Mouse (Mus musculus) forebrain, embryonic 10.5 days (tissue): ENCODE data around the gene Dock3. TPM values are rescaled to one million over a fixed set of nuclear protein-coding genes. Genes with fewer than 3 reads are reported as not detected.
"Not testable (repeated sequence)": the region's sequence is repeated elsewhere in the genome, so short reads cannot be mapped to it uniquely, and the experiment has no call there.

Source experiments
- DNase-seq: peaks from one replicate; pipeline ENCODE4 v3.0.0-alpha.2; 2017; ENCODE audit warnings: low spot score; ENCODE audit errors: extremely low spot score
- H3K27ac ChIP-seq: fragments of 300-500 bp; sonication (generic); 2 replicates; pipeline ENCODE4 v1.5.1; 2016; ENCODE audit warnings: mild to moderate bottlenecking
- H3K27me3 ChIP-seq: fragments of 300-500 bp; sonication (generic); 2 replicates; pipeline ENCODE4 v1.6.1; 2016; ENCODE audit warnings: mild to moderate bottlenecking; ENCODE audit not compliant: poor library complexity, severe bottlenecking
- H3K36me3 ChIP-seq: fragments of 300-500 bp; sonication (generic); replicated peaks from 2 replicates; pipeline ENCODE4 v1.6.1; 2016; ENCODE audit warnings: mild to moderate bottlenecking, moderate library complexity
- H3K4me1 ChIP-seq: fragments of 300-500 bp; sonication (generic); 2 replicates; pipeline ENCODE4 v1.6.1; 2016
- H3K4me3 ChIP-seq: fragments of 300-500 bp; sonication (generic); 2 replicates; pipeline ENCODE4 v1.5.1; 2016; ENCODE audit warnings: mild to moderate bottlenecking, moderate library complexity
- H3K9me3 ChIP-seq: fragments of 300-500 bp; sonication (generic); 2 replicates; pipeline ENCODE4 v1.6.1; 2016; ENCODE audit warnings: mild to moderate bottlenecking, moderate library complexity
- WGBS: fragments of 180-500 bp; shearing (Covaris S2); methylation state at CpG from one replicate; pipeline ENCODE4 v1.1.7; 2016; 5-methylcytosine and 5-hydroxymethylcytosine counted together
- polyA plus RNA-seq: library from polyadenylated mRNA; unstranded; fragments of >200 nt; fragmentation: Nextera tagmentation; extraction: Ambion mirVana; gene quantifications from 2 replicates; pipeline ENCODE4 v1.2.1, GENCODE M21; 2016

Gene Dock3
- polyA plus RNA-seq, 1 experiment from 2014 or later, result 4.4 TPM

DNA sequence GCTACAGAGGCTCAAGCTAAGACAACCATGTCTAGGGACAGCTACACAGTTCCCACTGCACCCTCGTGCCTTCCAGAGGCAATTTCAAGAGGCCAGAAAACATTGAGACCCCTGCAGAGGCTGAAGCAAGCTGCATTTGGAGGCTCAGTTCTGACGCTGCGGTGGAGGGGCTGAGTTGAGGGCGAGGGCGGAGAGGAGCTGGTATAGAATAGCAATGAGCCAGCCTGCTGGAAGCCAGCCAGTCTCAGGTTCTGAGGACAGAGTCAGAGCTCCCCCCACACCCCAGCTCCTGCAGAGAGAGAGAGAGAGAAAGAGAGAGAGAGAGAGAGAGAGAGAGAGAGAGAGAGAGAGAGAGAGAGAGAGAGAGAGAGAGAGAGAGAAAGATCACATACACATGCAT lies 20.5 kb upstream of the Dock3 start:
- H3K9me3 ChIP-seq, result no peaks in the 10 kb centered on the region
- H3K27ac ChIP-seq, result peak overlapping the region; percentile 30; the same call in 1 of the 2 replicates
- H3K4me3 ChIP-seq, result no peak overlapping the region
- no peaks in the 10 kb centered on the region for H3K27me3 ChIP-seq
- no peaks in the 10 kb centered on the region for H3K36me3 ChIP-seq
- H3K4me1 ChIP-seq, result peaks cover 20% of the 10 kb centered on the region
- no peak for DNase-seq
- WGBS, result 25% methylated on average over 5 of the region's 5 CpGs

- peaks cover 18% of the 10 kb centered on the region for H3K4me1 ChIP-seq
- DNase-seq, result no peak
- no peaks in the 10 kb centered on the region for H3K27me3 ChIP-seq
- no peaks in the 10 kb centered on the region for H3K36me3 ChIP-seq
- WGBS, result 87% methylated on average over 14 of the region's 14 CpGs
- H3K4me3 ChIP-seq, result no peak overlapping the region
- no peaks in the 10 kb centered on the region for H3K9me3 ChIP-seq
- H3K27ac ChIP-seq, result no peak overlapping the region
Measured at GRCm38 (mm10) chr9:107250416-107251337, 19.0 kb upstream of the Dock3 start.

- Histone ChIP-seq H3K36me3 (no peaks in the 10 kb centered on the region), H3K4me1 (peaks cover 11% of the 10 kb centered on the region; the same call in 1 of the 2 replicates), H3K9me3 (no peaks in the 10 kb centered on the region), H3K4me3 (no peak overlapping the region), H3K27ac (no peak overlapping the region), H3K27me3 (no peaks in the 10 kb centered on the region)
- DNase-seq, result no peak
- 83% methylated on average over 6 of the region's 6 CpGs for WGBS
Measured at GRCm38 (mm10) chr9:107249154-107249553, 17.4 kb upstream of the Dock3 start.

DNA sequence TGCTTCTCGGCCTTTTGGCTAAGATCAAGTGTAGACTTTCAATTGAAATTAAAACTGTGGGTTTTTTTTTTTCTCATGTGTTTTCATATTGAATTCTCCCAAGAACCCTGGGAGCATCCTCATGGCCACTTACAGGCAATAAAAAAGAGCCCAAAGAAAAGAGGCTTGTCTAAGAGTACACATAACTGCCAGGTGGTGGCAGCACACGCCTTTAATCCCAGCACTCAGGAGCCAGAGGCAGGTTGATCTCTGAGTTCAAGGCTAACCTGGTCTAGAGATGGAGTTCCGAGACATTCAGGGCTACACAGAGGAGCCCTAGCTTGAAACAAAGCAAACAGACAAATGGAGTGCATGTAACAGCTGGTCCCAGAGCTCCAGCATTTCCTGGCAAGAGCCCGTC lies 14.5 kb upstream of the Dock3 start:
- no peak overlapping the region for H3K4me3 ChIP-seq
- no peaks in the 10 kb centered on the region for H3K27me3 ChIP-seq
- H3K36me3 ChIP-seq, result no peaks in the 10 kb centered on the region
- no peak for DNase-seq
- H3K4me1 ChIP-seq, result 0 out of 2 replicates have a peak, but pooled peaks cover 5% of the 10 kb centered on the region
- WGBS, result 70% methylated on average over 4 of the region's 4 CpGs
- no peak overlapping the region for H3K27ac ChIP-seq
- H3K9me3 ChIP-seq, result no peaks in the 10 kb centered on the region

DNA sequence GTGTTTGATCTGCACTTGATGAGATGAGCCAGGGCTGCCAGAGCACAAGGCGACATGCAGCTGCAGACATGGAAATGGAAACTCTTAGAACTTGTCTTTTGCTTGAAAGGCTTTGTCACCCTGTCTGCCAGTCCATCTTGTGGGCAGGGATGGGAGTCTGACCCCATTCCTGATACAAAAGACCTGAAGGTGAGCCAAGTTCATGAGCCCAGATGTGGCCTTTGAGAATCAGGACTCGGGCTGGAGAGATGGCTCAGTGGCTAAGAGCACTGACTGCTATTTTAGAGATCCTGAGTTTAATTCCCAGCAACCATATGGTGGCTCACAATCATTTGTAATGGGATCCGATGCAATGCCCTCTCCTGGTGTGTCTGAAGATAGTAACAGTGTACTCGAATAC lies 13.6 kb upstream of the Dock3 start:
- Histone ChIP-seq H3K27ac (no peak overlapping the region), H3K36me3 (no peaks in the 10 kb centered on the region), H3K4me3 (no peak overlapping the region), H3K27me3 (no peaks in the 10 kb centered on the region), H3K4me1 (0 out of 2 replicates have a peak, but pooled peaks cover 5% of the 10 kb centered on the region), H3K9me3 (no peaks in the 10 kb centered on the region)
- WGBS, result 85% methylated on average over 4 of the region's 4 CpGs
- no peak for DNase-seq

DNA sequence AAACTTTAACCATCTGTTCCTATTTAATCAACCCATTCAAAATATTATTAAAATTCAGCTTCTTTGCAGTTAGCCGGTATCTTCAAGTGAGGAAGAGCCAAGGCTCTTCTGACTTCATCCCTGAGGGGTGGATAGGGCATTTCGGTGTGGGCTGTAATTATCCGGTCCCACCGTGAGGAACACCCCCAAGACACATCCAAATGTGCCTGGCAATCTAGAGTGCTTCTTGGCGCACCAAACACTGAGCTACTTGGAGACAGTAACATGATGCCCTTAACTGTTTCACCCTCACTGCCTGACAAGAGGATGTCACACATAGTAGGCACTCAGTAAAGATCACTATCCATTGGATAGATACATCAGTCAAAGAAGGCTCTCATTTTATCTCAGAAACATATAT lies 4.4 kb upstream of the Dock3 start:
- Histone ChIP-seq H3K27ac (no peak overlapping the region), H3K36me3 (no peaks in the 10 kb centered on the region), H3K4me1 (peaks cover 11% of the 10 kb centered on the region), H3K4me3 (no peak overlapping the region), H3K27me3 (peaks cover 80% of the 10 kb centered on the region), H3K9me3 (no peaks in the 10 kb centered on the region)
- DNase-seq, result no peak
- WGBS, result 68% methylated on average over 5 of the region's 5 CpGs

DNA sequence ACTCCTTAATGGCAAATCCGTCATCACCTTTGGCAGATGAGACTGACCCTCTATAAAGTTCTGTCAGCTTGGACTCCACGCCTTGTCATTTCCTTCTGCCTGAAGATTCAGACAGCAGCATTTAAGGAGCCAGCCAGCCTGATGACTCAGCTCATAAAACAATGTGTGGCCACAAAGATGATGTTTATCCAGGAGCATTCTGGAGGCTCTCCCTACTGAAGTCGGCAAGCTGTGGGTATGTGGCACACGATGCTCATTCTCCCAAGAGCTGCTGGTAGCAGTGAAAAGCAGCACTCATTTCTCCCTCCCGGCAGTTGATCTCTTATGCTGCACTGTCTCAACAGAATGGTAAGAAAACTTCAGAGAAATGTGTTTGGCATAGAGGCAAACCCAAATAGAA lies 3.6 kb upstream of the Dock3 start:
- WGBS, result 75% methylated on average over 5 of the region's 5 CpGs
- H3K9me3 ChIP-seq, result no peaks in the 10 kb centered on the region
- peaks cover 17% of the 10 kb centered on the region for H3K4me1 ChIP-seq
- DNase-seq, result no peak
- peaks cover 89% of the 10 kb centered on the region for H3K27me3 ChIP-seq
- H3K36me3 ChIP-seq, result no peaks in the 10 kb centered on the region
- H3K27ac ChIP-seq, result no peak overlapping the region
- H3K4me3 ChIP-seq, result no peak overlapping the region

DNA sequence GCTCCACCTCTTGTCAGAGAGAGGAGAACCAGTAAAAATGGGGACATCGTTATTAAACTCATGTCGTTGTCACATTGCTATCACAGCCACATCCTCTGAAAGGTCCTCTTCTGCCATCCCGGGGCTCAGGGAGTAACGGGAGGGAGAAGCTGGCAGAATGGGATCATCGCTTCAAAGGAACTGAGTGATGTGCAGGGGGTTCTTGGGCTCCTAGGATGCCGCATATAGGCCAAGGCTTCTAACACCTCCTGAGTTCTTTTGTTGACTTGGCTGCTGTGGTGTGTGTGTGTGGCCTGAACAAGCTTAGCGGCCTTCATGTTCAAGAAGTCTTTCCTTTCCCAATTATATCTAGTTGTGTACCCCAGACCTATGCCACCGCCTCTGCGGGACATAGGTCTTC lies 431 bp upstream of the Dock3 start:
- no peak for DNase-seq
- H3K36me3 ChIP-seq, result no peaks in the 10 kb centered on the region
- H3K4me3 ChIP-seq, result peak overlapping the region; percentile 84
- peaks cover 93% of the 10 kb centered on the region for H3K27me3 ChIP-seq
- H3K27ac ChIP-seq, result peak overlapping the region; percentile 88
- peaks cover 21% of the 10 kb centered on the region for H3K4me1 ChIP-seq
- H3K9me3 ChIP-seq, result no peaks in the 10 kb centered on the region
- WGBS, result 24% methylated on average over 9 of the region's 9 CpGs

- H3K4me1 ChIP-seq, result peaks cover 21% of the 10 kb centered on the region
- H3K27ac ChIP-seq, result peak overlapping the region; percentile 88
- peak overlapping the region; percentile 84 for H3K4me3 ChIP-seq
- H3K9me3 ChIP-seq, result no peaks in the 10 kb centered on the region
- WGBS, result 1% methylated on average over 46 of the region's 50 CpGs
- DNase-seq, result peak; percentile 52
- H3K27me3 ChIP-seq, result peaks cover 86% of the 10 kb centered on the region
- H3K36me3 ChIP-seq, result no peaks in the 10 kb centered on the region
Measured at GRCm38 (mm10) chr9:107230991-107231538, 644 bp downstream of the Dock3 start.

GRCm38 (mm10) chr9:107224597-107224996 lies 7.1 kb downstream of the Dock3 start:
- no peak for DNase-seq
- Histone ChIP-seq H3K36me3 (no peaks in the 10 kb centered on the region), H3K4me3 (no peak overlapping the region), H3K4me1 (no peaks in the 10 kb centered on the region), H3K27me3 (peaks cover 21% of the 10 kb centered on the region), H3K27ac (no peak overlapping the region), H3K9me3 (no peaks in the 10 kb centered on the region)
- 67% methylated on average over 1 of the region's 1 CpGs for WGBS

GRCm38 (mm10) chr9:107174831-107175230 lies 56.9 kb downstream of the Dock3 start:
- not testable (repeated sequence) for DNase-seq, H3K27ac ChIP-seq, H3K36me3 ChIP-seq, H3K4me3 ChIP-seq, H3K4me1 ChIP-seq, H3K27me3 ChIP-seq, H3K9me3 ChIP-seq
- WGBS, result 90% methylated on average over 1 of the region's 1 CpGs

DNA sequence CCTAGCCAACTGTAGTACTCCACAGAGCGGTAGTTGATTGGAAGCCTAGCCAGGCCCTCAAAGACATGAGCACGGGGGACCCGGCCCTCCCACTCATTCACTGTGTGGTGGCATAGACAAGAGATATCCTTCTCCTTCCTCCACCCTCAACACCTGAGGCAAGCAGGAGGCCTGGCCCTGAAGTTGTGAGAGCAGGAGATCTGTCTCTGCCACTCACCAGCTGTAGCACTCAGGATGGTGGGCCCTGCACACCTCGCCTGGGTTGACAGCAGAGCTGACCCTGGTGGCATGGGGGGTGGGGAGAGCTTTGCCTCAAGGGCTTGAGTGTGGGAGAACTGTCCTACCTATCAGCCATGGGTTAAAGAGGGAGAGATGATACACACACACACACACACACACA lies 65.9 kb downstream of the Dock3 start:
- Histone ChIP-seq H3K27me3 (no peaks in the 10 kb centered on the region), H3K9me3 (no peaks in the 10 kb centered on the region), H3K27ac (no peak overlapping the region), H3K36me3 (no peaks in the 10 kb centered on the region), H3K4me1 (no peaks in the 10 kb centered on the region), H3K4me3 (no peak overlapping the region)
- DNase-seq, result no peak
- WGBS, result 87% methylated on average over 4 of the region's 4 CpGs

GRCm38 (mm10) chr9:107164825-107165224 lies 66.9 kb downstream of the Dock3 start:
- H3K27me3 ChIP-seq, result no peaks in the 10 kb centered on the region
- no peak for DNase-seq
- H3K9me3 ChIP-seq, result no peaks in the 10 kb centered on the region
- H3K36me3 ChIP-seq, result no peaks in the 10 kb centered on the region
- H3K4me3 ChIP-seq, result no peak overlapping the region
- 26% methylated on average over 3 of the region's 3 CpGs for WGBS
- H3K27ac ChIP-seq, result no peak overlapping the region
- H3K4me1 ChIP-seq, result no peaks in the 10 kb centered on the region
